9 mouse cellular contexts compared by ENCODE assay signal in genomic region chr1:132741175-132741997, GRCm38 (mm10). TPM values are rescaled to one million over a fixed set of nuclear protein-coding genes. Genes with fewer than 3 reads are reported as not detected.
DNase-seq lines count a peak whose midpoint lies in the region; ATAC-seq and TF ChIP-seq lines count a peak whose summit lies in the region.
"Had no signal": no experiment of that assay in that cellular context is flagged by ENCODE, and none has a peak within 500 bp of the region (broad histone marks: within the 10 kb centered on the region; RNA-seq: fewer than 3 reads in every experiment).

Gene Nfasc, minus strand, starts transcription at chr1:132741797.

- no peaks in the 10 kb centered on the region for H3K36me3 ChIP-seq in spleen, adult 2 months (ENCODE audit: control insufficient read depth, insufficient read depth, low read length)
- no peaks in the 10 kb centered on the region for H3K36me3 ChIP-seq in embryonic facial prominence, embryonic 15.5 days
- H3K36me3 ChIP-seq in heart, embryonic 12.5 days = no peaks in the 10 kb centered on the region
- no peaks in the 10 kb centered on the region for H3K36me3 ChIP-seq in kidney, embryonic 16.5 days (ENCODE audit: insufficient read depth, low read length)
- no peaks in the 10 kb centered on the region for H3K36me3 ChIP-seq in limb, embryonic 13.5 days
- H3K36me3 ChIP-seq in neural tube, embryonic 14.5 days (ENCODE audit: control insufficient read depth, insufficient read depth, low read length) = no peaks in the 10 kb centered on the region

- TF ChIP-seq CTCF in spleen, adult 2 months (IDR thresholded peaks at IDR 0.05; ENCODE audit: extremely low read depth, insufficient read depth, insufficient read length, insufficient replicate concordance) = no peak

- no peaks in the 10 kb centered on the region for H3K4me1 ChIP-seq in spleen, adult 2 months (ENCODE audit: control insufficient read depth, insufficient read depth, insufficient read length)
- H3K4me1 ChIP-seq in embryonic facial prominence, embryonic 15.5 days = peaks cover 10% of the 10 kb centered on the region
- peaks cover 11% of the 10 kb centered on the region for H3K4me1 ChIP-seq in heart, embryonic 12.5 days (replicated peaks)
- H3K4me1 ChIP-seq in kidney, embryonic 16.5 days (ENCODE audit: insufficient read depth, low read length) = no peaks in the 10 kb centered on the region
- peaks cover 9% of the 10 kb centered on the region for H3K4me1 ChIP-seq in limb, embryonic 13.5 days
- H3K4me1 ChIP-seq in neural tube, embryonic 14.5 days (ENCODE audit: control insufficient read depth, insufficient read depth, low read length) = peaks cover 27% of the 10 kb centered on the region

- peak; percentile 13; the same call in 1 of the 2 replicates for ATAC-seq in embryonic facial prominence, embryonic 15.5 days (ENCODE audit: insufficient number of reproducible peaks, low FRiP score, low TSS enrichment, low read depth)
- ATAC-seq in heart, embryonic 12.5 days (ENCODE audit: insufficient number of reproducible peaks, low FRiP score) = no peak
- peak; percentile 75; the same call in 1 of the 2 replicates for ATAC-seq in kidney, embryonic 16.5 days (ENCODE audit: low FRiP score, low TSS enrichment)
- peak; percentile 70; the same call in 1 of the 2 replicates for ATAC-seq in limb, embryonic 13.5 days (ENCODE audit: low FRiP score, low read depth)
- ATAC-seq in neural tube, embryonic 14.5 days (ENCODE audit: low read depth) = peak; percentile 76

- TF ChIP-seq POLR2A in spleen, adult 2 months (IDR thresholded peaks at IDR 0.05; ENCODE audit: low read depth, low read length) = no peak

- H3K9ac ChIP-seq in embryonic facial prominence, embryonic 15.5 days = no peak within 1 kb of the TSS; the same call in 1 of the 2 replicates
- H3K9ac ChIP-seq in heart, embryonic 12.5 days = 0 out of 2 replicates have a peak within 1 kb of the TSS, but pooled peaks have one; percentile 0
- H3K9ac ChIP-seq in kidney, embryonic 16.5 days (replicated peaks; ENCODE audit: low read length) = 0 out of 2 replicates have a peak within 1 kb of the TSS, but pooled peaks have one; percentile 31
- H3K9ac ChIP-seq in limb, embryonic 13.5 days = peak within 1 kb of the TSS; percentile 57
- H3K9ac ChIP-seq in neural tube, embryonic 14.5 days (replicated peaks; ENCODE audit: low read depth, low read length) = peak within 1 kb of the TSS; percentile 78

- no peak for DNase-seq in spleen, adult 2 months (ENCODE audit: low read depth in 1 of 2, low spot score in 2 of 2)
- no peak for DNase-seq in spleen, postnatal 36 days (ENCODE audit: low spot score in 2 of 2)
- peak; percentile 20 for DNase-seq in thymus, postnatal 14 days

- WGBS in spleen, adult 2 months = 7% methylated on average over 49 of the region's 51 CpGs
- 2% methylated on average over 47 of the region's 51 CpGs for WGBS in embryonic facial prominence, embryonic 15.5 days
- WGBS in heart, embryonic 12.5 days = 6% methylated on average over 50 of the region's 51 CpGs
- WGBS in kidney, embryonic 16.5 days = 3% methylated on average over 51 of the region's 51 CpGs
- 3% methylated on average over 51 of the region's 51 CpGs for WGBS in limb, embryonic 13.5 days
- 3% methylated on average over 46 of the region's 51 CpGs for WGBS in neural tube, embryonic 14.5 days

- H3K27me3 ChIP-seq in spleen, adult 2 months (ENCODE audit: control insufficient read depth, insufficient read depth, low read length) = 0 out of 2 replicates have a peak, but pooled peaks cover 3% of the 10 kb centered on the region
- H3K27me3 ChIP-seq in embryonic facial prominence, embryonic 15.5 days = peaks cover 57% of the 10 kb centered on the region
- H3K27me3 ChIP-seq in heart, embryonic 12.5 days (replicated peaks) = peaks cover 86% of the 10 kb centered on the region
- peaks cover 45% of the 10 kb centered on the region for H3K27me3 ChIP-seq in kidney, embryonic 16.5 days (ENCODE audit: insufficient read depth, low read length)
- peaks cover 94% of the 10 kb centered on the region for H3K27me3 ChIP-seq in limb, embryonic 13.5 days
- no peaks in the 10 kb centered on the region for H3K27me3 ChIP-seq in neural tube, embryonic 14.5 days (ENCODE audit: control insufficient read depth, insufficient read depth, low read length)

- H3K27ac ChIP-seq in spleen, adult 2 months (ENCODE audit: insufficient read depth, low read length) = no peak within 1 kb of the TSS
- no peak within 1 kb of the TSS for H3K27ac ChIP-seq in embryonic facial prominence, embryonic 15.5 days (replicated peaks)
- no peak within 1 kb of the TSS for H3K27ac ChIP-seq in heart, embryonic 12.5 days (ENCODE audit: poor library complexity, severe bottlenecking)
- no peak within 1 kb of the TSS for H3K27ac ChIP-seq in kidney, embryonic 16.5 days (ENCODE audit: low read length)
- no peak within 1 kb of the TSS for H3K27ac ChIP-seq in limb, embryonic 13.5 days
- peak within 1 kb of the TSS; percentile 91 for H3K27ac ChIP-seq in neural tube, embryonic 14.5 days (ENCODE audit: low read depth, low read length)

- peak within 1 kb of the TSS; percentile 19; the same call in 1 of the 2 replicates for H3K4me3 ChIP-seq in spleen, adult 2 months (ENCODE audit: extremely low read depth, insufficient read depth, insufficient read length)
- peak within 1 kb of the TSS; percentile 43 for H3K4me3 ChIP-seq in embryonic facial prominence, embryonic 15.5 days (replicated peaks)
- peak within 1 kb of the TSS; percentile 37 for H3K4me3 ChIP-seq in heart, embryonic 12.5 days
- H3K4me3 ChIP-seq in kidney, embryonic 16.5 days (ENCODE audit: low read length) = peak within 1 kb of the TSS; percentile 39
- H3K4me3 ChIP-seq in limb, embryonic 13.5 days = peak within 1 kb of the TSS; percentile 45
- H3K4me3 ChIP-seq in neural tube, embryonic 14.5 days (ENCODE audit: low read depth, low read length) = peak within 1 kb of the TSS; percentile 62

- H3K4me2 ChIP-seq in embryonic facial prominence, embryonic 15.5 days (replicated peaks) = peak within 1 kb of the TSS; percentile 84
- H3K4me2 ChIP-seq in heart, embryonic 12.5 days = peak within 1 kb of the TSS; percentile 64
- peak within 1 kb of the TSS; percentile 63 for H3K4me2 ChIP-seq in kidney, embryonic 16.5 days (replicated peaks; ENCODE audit: low read depth, low read length)
- peak within 1 kb of the TSS; percentile 73 for H3K4me2 ChIP-seq in limb, embryonic 13.5 days (replicated peaks)
- H3K4me2 ChIP-seq in neural tube, embryonic 14.5 days (ENCODE audit: low read depth, low read length) = peak within 1 kb of the TSS; percentile 75

- no peaks in the 10 kb centered on the region for H3K9me3 ChIP-seq in embryonic facial prominence, embryonic 15.5 days (replicated peaks)
- H3K9me3 ChIP-seq in heart, embryonic 12.5 days (replicated peaks) = no peaks in the 10 kb centered on the region
- no peaks in the 10 kb centered on the region for H3K9me3 ChIP-seq in kidney, embryonic 16.5 days (ENCODE audit: low read length)
- no peaks in the 10 kb centered on the region for H3K9me3 ChIP-seq in limb, embryonic 13.5 days
- H3K9me3 ChIP-seq in neural tube, embryonic 14.5 days (ENCODE audit: control insufficient read depth, low read length) = no peaks in the 10 kb centered on the region

RNA-seq across cellular contexts. Expression of gene Nfasc, which starts in this region (rescaled TPM):
- polyA plus RNA-seq in spleen, adult 2 months (2012; rRNA removed) = 7.0 and 7.6 TPM in 2 replicates
- polyA plus RNA-seq in embryonic facial prominence, embryonic 15.5 days (2015; fragmentation: Nextera tagmentation; extraction: Ambion mirVana) = 1.9 TPM in 2 replicates
- 0.18 and 0.46 TPM in 2 replicates for polyA plus RNA-seq in heart, embryonic 12.5 days (2016; fragmentation: Nextera tagmentation; extraction: Ambion mirVana)
- 0.45 and 0.67 TPM in 2 replicates for polyA plus RNA-seq in kidney, embryonic 16.5 days (2015; fragmentation: Nextera tagmentation; extraction: Ambion mirVana)
- 1.0 and 1.3 TPM in 2 replicates for polyA plus RNA-seq in limb, embryonic 13.5 days (2015; fragmentation: Nextera tagmentation; extraction: Ambion mirVana)
- polyA plus RNA-seq in neural tube, embryonic 14.5 days (2014; fragmentation: Nextera tagmentation; extraction: Ambion mirVana) = 40.1 and 44.8 TPM in 2 replicates
- polyA plus RNA-seq: C2C12 had no signal

Comparison
In these comparisons a context has a peak if more than half of its experiments do, and no peak if none do; other contexts are left out.
1. Peak in ATAC-seq, H3K4me3 ChIP-seq, H3K9ac ChIP-seq and H3K4me2 ChIP-seq in kidney, embryonic 16.5 days; RNA of the gene not detected or under 1 TPM.